Mouse (Mus musculus) G1E (cell line): Measurements from ENCODE around the gene Bcl2l14.

Experiments
- CTCF ChIP-seq: IDR thresholded peaks from 2 replicates; pipeline ENCODE4 v1.5.1; 2012; ENCODE audit warnings: low read depth, low read length, inconsistent platforms, mixed read lengths
- GATA1 ChIP-seq: IDR thresholded peaks from 2 replicates; pipeline ENCODE4 v1.6.1; 2012; ENCODE audit warnings: borderline replicate concordance, low read length, inconsistent platforms, mixed read lengths
- GATA2 ChIP-seq: IDR thresholded peaks from 2 replicates; pipeline ENCODE4 v1.6.1; 2012; ENCODE audit warnings: low read depth, low read length, inconsistent platforms, borderline replicate concordance
- POLR2AphosphoS5 ChIP-seq: IDR thresholded peaks from 2 replicates; pipeline ENCODE4 v1.6.1; 2012; ENCODE audit warnings: low read depth, low read length, inconsistent platforms; ENCODE audit not compliant: insufficient replicate concordance
- TAL1 ChIP-seq: conservative IDR thresholded peaks from 2 replicates; pipeline ENCODE4 v1.6.1; 2012; ENCODE audit warnings: low read depth, low read length, inconsistent platforms, mixed read lengths

GRCm38 (mm10) chr6:134407226-134407625 lies 11.1 kb downstream of the Bcl2l14 start:
- no peak for TF ChIP-seq GATA1
- no peak for TF ChIP-seq CTCF
- TF ChIP-seq GATA2 = no peak
- no peak for TF ChIP-seq POLR2AphosphoS5
- no peak for TF ChIP-seq TAL1
